Mouse (Mus musculus): ENCODE measurements around the gene Aldh1a2.
A peak's percentile ranks its signal among the peaks of the same experiment; 100 is the strongest.

Aldh1a2 gene

GRCm38 (mm10) chr9:71215248-71216035, at the start of gene Aldh1a2:
Aldh1a2 (plus strand) TSS chr9:71215789.
- DNase-seq (ENCODE audit: low spot score): peak; percentile 49

GRCm38 (mm10) chr9:71166019-71166705, 49.4 kb upstream of the Aldh1a2 start:
- DNase-seq (ENCODE audit: low spot score): no peak

GRCm38 (mm10) chr9:71166871-71167465, 48.6 kb upstream of the Aldh1a2 start:
- peak; percentile 60 for DNase-seq (ENCODE audit: low spot score)

- DNase-seq (ENCODE audit: low spot score): no peak
Measured at GRCm38 (mm10) chr9:71167473-71168215, 47.9 kb upstream of the Aldh1a2 start.

GRCm38 (mm10) chr9:71168511-71168910, 47.1 kb upstream of the Aldh1a2 start, which contains the start of gene Aqp9:
Aqp9 (minus strand) TSS chr9:71168682.
- DNase-seq (ENCODE audit: low spot score): no peak

GRCm38 (mm10) chr9:71173533-71173932, 42.1 kb upstream of the Aldh1a2 start:
- DNase-seq (ENCODE audit: low spot score): no peak

GRCm38 (mm10) chr9:71174316-71174975, 41.1 kb upstream of the Aldh1a2 start:
- no peak for DNase-seq (ENCODE audit: low spot score)

GRCm38 (mm10) chr9:71175686-71176085, 39.9 kb upstream of the Aldh1a2 start:
- no peak for DNase-seq (ENCODE audit: low spot score)

- no peak for DNase-seq (ENCODE audit: low spot score)
Measured at GRCm38 (mm10) chr9:71179276-71179896, 36.2 kb upstream of the Aldh1a2 start.

- no peak for DNase-seq (ENCODE audit: low spot score)
Measured at GRCm38 (mm10) chr9:71179964-71180700, 35.5 kb upstream of the Aldh1a2 start.

GRCm38 (mm10) chr9:71185285-71185684, 30.3 kb upstream of the Aldh1a2 start:
- DNase-seq (ENCODE audit: low spot score): no peak

- DNase-seq (ENCODE audit: low spot score): no peak
Measured at GRCm38 (mm10) chr9:71185823-71186222, 29.8 kb upstream of the Aldh1a2 start.

GRCm38 (mm10) chr9:71187396-71187795, 28.2 kb upstream of the Aldh1a2 start:
- no peak for DNase-seq (ENCODE audit: low spot score)

GRCm38 (mm10) chr9:71188647-71189415, 26.8 kb upstream of the Aldh1a2 start:
- DNase-seq (ENCODE audit: low spot score): peak; percentile 51

- no peak for DNase-seq (ENCODE audit: low spot score)
Measured at GRCm38 (mm10) chr9:71198826-71199225, 16.8 kb upstream of the Aldh1a2 start.

GRCm38 (mm10) chr9:71202265-71202664, 13.3 kb upstream of the Aldh1a2 start:
- no peak for DNase-seq (ENCODE audit: low spot score)

GRCm38 (mm10) chr9:71209299-71209698, 6.3 kb upstream of the Aldh1a2 start:
- DNase-seq (ENCODE audit: low spot score): no peak

- no peak for DNase-seq (ENCODE audit: low spot score)
Measured at GRCm38 (mm10) chr9:71210870-71211269, 4.7 kb upstream of the Aldh1a2 start.

GRCm38 (mm10) chr9:71213636-71214035, 2.0 kb upstream of the Aldh1a2 start:
- DNase-seq (ENCODE audit: low spot score): no peak

Measured in lung, postnatal 25 days (tissue).